Mouse (Mus musculus) left cerebral cortex, adult 8-10 months (tissue): Measurements from ENCODE around the gene Rps6kb1. TPM values are rescaled to one million over a fixed set of nuclear protein-coding genes. Genes with fewer than 3 reads are reported as not detected.

Experiments
- DNase-seq, 2 experiments: peaks; one replicate each; pipeline ENCODE4 v3.0.0; 2022; ENCODE audit warnings: low spot score in 2 of 2
- total RNA-seq, 4 experiments: library from RNA; stranded (reverse); gene quantifications; 2 replicates each; pipeline ENCODE4 v1.2.4; 2022

Gene Rps6kb1
- total RNA-seq, 4 experiments from 2014 or later = 39.0 to 44.0 (median 39.5) TPM

GRCm38 (mm10) chr11:86581250-86581753 lies 36.7 kb upstream of the Rps6kb1 start:
- no peak for DNase-seq

- DNase-seq = no peak
These were observed 35.9 kb upstream of the Rps6kb1 start for GRCm38 (mm10) chr11:86580319-86581113.

GRCm38 (mm10) chr11:86579731-86580318 lies 35.2 kb upstream of the Rps6kb1 start:
- no peak for DNase-seq

- DNase-seq = no peak
These were observed 34.5 kb upstream of the Rps6kb1 start for GRCm38 (mm10) chr11:86578809-86579730.

- no peak for DNase-seq
These were observed 33.7 kb upstream of the Rps6kb1 start for GRCm38 (mm10) chr11:86578106-86578808.

DNA sequence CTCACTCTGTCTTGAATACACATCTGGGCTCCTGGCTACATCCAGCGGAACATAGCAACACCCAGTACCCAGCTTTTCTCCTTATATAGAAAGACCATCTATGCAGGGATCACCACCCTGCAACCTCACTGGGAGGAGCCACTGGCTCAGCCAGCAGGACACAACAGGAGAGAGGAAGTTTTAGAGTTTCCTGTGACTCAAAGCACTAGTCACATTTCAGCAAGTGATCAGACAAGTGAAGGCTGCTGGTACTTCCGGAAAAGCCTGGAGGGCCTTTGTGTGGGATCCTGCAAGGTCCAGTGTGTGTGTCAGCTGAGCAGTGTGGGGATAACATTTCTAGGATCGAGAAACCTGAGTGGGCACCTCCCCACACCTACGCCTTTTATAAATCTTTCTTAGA lies 32.6 kb upstream of the Rps6kb1 start:
- DNase-seq = no peak

DNA sequence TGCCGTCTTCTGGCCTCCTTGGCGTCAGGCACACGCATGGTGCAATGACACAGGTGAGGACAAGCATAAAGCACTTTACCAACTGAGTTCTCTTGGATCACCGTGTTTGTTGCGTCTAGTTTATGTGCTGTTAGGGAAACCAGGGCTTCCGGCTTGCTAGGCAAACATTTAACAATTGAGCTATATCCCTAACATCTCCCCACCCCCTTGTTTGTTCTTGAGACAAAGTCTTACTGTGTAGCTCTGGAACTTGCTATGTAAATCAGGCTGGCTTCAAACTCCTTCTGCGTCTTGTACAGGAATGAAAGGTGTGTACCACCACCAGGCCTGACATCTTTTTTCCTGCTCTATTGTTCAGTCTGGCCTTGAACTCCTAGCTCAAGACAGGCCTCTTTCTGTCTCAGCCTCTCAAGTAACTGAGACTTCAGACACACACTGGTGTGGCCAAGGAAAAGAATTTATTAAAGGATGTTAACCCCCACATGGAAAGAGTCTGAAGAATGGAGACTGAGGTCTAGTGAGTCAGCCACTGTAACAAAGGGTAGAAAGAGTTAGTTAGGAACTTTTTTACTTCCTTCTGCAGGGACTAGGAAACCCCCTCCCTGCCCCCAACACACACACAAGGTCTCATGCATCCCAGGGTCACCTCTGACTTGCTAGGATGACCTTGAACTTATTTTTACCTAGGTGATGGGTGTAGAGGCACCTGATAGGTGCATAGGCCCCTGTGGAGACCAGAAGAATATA lies 31.2 kb upstream of the Rps6kb1 start:
- DNase-seq = no peak

- no peak for DNase-seq
These were observed 29.8 kb upstream of the Rps6kb1 start for GRCm38 (mm10) chr11:86574408-86574807.

DNA sequence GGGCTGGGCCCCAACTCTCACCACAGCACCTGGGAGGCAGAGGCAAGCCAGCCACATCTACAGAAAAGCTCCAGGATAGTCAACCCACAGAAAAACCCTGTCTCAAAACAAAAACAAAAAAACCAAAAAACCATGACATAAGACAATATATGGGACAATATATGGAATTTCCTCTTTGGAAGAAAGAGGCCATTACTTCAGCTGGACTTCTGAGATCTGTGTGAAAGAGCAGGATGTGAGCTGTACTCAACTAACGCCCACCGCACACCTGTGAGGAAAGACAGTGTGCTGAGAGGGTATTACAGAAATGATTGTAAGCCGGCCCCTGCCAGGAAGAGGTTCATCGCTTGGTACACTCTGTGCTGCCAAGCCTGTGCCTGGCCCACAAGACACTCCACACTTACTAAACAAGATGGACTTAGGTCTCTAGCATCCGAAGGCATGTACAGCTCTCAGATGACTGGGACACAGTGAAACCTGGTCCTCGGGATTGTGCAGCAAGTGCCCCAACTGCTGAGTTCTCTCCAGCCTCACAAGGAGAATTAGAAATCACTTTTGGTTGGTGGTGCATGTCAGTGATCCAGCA lies 29.1 kb upstream of the Rps6kb1 start:
- no peak for DNase-seq

DNA sequence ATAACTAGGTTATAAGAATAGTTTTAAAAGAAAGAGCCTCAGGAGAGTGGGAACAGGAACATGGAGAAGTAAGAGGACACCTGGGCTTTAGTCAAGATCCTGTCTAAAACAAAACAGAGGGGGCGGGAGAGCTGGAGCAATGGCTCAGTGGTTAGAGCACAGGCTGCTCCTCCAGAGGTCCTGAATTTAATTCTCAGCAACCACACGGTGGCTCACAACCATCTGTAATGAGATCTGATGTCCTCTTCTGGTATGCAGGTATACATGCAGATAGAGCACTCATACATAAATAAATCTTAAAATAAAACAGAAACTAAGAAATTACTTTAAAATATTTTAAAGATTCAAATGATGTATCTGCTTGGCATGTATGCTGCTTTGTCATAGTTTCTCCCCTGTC lies 28.0 kb upstream of the Rps6kb1 start:
- no peak for DNase-seq

- no peak for DNase-seq
These were observed 27.3 kb upstream of the Rps6kb1 start for GRCm38 (mm10) chr11:86571871-86572270.

DNA sequence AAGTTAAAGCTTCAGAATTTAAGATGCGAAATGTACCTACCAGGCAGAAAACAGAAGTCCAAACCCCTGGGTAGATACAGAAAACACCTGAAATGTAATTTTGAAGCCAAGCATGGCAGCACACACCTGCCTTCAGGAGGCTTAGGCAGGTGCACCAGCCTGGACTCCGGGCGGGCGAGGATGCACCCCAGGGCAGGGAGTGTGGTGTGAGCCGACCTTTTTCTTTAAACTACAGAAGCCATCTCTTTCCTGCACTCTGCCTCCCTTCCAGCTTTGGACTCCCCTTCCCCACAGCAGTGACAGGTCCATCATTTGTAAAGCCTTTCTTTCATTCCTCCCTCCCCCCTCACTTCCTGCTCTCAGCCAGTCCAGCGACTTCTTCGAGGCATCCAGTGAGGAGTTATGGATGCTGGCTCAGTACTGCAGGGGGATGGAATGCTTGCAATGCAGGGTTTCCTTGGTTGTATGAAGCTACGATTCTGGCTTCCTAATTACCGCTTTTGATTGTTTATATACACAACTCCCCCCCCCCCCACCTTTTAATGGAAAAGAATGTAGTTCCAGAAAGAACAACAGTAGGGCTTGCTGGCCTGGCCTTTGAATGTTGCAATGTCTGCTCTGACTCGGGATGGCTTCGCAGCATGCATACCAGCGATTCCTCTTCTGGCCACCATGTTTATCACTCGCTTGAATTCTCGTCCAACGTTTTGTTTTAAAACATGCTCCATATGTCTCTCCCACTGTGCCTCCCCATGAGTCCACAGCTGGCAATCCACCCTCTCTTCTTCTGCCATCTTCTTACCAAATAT lies 26.6 kb upstream of the Rps6kb1 start:
- no peak for DNase-seq

- no peak for DNase-seq
These were observed 25.7 kb upstream of the Rps6kb1 start for GRCm38 (mm10) chr11:86570261-86570746.

DNA sequence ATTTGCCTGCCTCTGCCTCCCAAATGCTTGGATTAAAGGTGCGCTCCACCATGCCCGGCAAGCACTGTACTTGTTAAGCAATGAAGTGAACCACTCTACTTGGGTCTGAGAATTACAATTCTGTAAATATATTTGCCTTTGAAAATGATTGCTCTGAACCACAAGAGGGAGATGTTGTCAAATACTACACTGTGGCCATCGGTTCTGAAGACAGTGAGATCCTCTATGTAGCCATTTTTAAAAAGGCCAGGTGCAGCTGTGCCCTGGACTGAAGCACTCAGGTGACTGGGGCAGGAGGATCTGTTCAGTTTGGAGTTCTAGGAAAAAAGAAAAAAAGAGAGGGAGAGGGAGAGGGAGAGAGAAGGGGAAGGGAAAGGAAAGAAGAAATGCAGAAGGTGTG lies 23.8 kb upstream of the Rps6kb1 start:
- no peak for DNase-seq

GRCm38 (mm10) chr11:86558258-86558657 lies 13.7 kb upstream of the Rps6kb1 start:
- DNase-seq = no peak

GRCm38 (mm10) chr11:86553525-86553924 lies 8.9 kb upstream of the Rps6kb1 start:
- no peak for DNase-seq

- no peak for DNase-seq
These were observed 2.8 kb upstream of the Rps6kb1 start for GRCm38 (mm10) chr11:86547412-86547811.

GRCm38 (mm10) chr11:86545556-86545955 lies 951 bp upstream of the Rps6kb1 start:
- no peak for DNase-seq
